Mouse (Mus musculus) G1E (cell line): ENCODE data around the gene Hist2h2aa2.

ENCODE experiments used
- CTCF ChIP-seq: IDR thresholded peaks from 2 replicates; pipeline ENCODE4 v1.5.1; 2012; ENCODE audit warnings: low read depth, low read length, inconsistent platforms, mixed read lengths
- GATA1 ChIP-seq: IDR thresholded peaks from 2 replicates; pipeline ENCODE4 v1.6.1; 2012; ENCODE audit warnings: borderline replicate concordance, low read length, inconsistent platforms, mixed read lengths
- GATA2 ChIP-seq: IDR thresholded peaks from 2 replicates; pipeline ENCODE4 v1.6.1; 2012; ENCODE audit warnings: low read depth, low read length, inconsistent platforms, borderline replicate concordance
- POLR2AphosphoS5 ChIP-seq: IDR thresholded peaks from 2 replicates; pipeline ENCODE4 v1.6.1; 2012; ENCODE audit warnings: low read depth, low read length, inconsistent platforms; ENCODE audit not compliant: insufficient replicate concordance
- TAL1 ChIP-seq: conservative IDR thresholded peaks from 2 replicates; pipeline ENCODE4 v1.6.1; 2012; ENCODE audit warnings: low read depth, low read length, inconsistent platforms, mixed read lengths

GRCm38 (mm10) chr3:96264404-96264949 is 24.4 kb upstream of the Hist2h2aa2 start:
- TF ChIP-seq GATA1 (no peak), CTCF (no peak), POLR2AphosphoS5 (no peak), TAL1 (no peak), GATA2 (no peak)
